Mouse (Mus musculus) intestine, embryonic 14.5 days (tissue): ENCODE data around the gene Trappc13. TPM values are rescaled to one million over a fixed set of nuclear protein-coding genes. Genes with fewer than 3 reads are reported as not detected.
"Not testable (repeated sequence)": the region's sequence is repeated elsewhere in the genome, so short reads cannot be mapped to it uniquely, and the experiment has no call there.

ENCODE experiments used
- ATAC-seq: fragments of 200-750 bp; cut with Nextera tagmentation; replicated peaks from 2 replicates; pipeline ENCODE4 v1.8.0; 2017; ENCODE audit warnings: low read depth, moderate number of reproducible peaks, moderate TSS enrichment, moderate library complexity; ENCODE audit not compliant: low FRiP score, low TSS enrichment
- DNase-seq: peaks from one replicate; pipeline ENCODE4 v3.0.0-alpha.2; 2018; ENCODE audit warnings: low spot score
- H3K27ac ChIP-seq: fragments of 300-500 bp; sonication (generic); 2 replicates; pipeline ENCODE4 v1.5.1; 2014; ENCODE audit warnings: low read depth, mild to moderate bottlenecking, control low read depth
- H3K27me3 ChIP-seq: fragments of 300-500 bp; sonication (generic); replicated peaks from 2 replicates; pipeline ENCODE4 v1.6.1; 2014; ENCODE audit warnings: low read length, control low read depth; ENCODE audit not compliant: control insufficient read depth, insufficient read depth
- H3K36me3 ChIP-seq: fragments of 300-500 bp; sonication (generic); 2 replicates; pipeline ENCODE4 v1.6.1; 2014; ENCODE audit warnings: low read length, control low read depth; ENCODE audit not compliant: control insufficient read depth, insufficient read depth
- H3K4me1 ChIP-seq: fragments of 300-500 bp; sonication (generic); replicated peaks from 2 replicates; pipeline ENCODE4 v1.6.1; 2014; ENCODE audit warnings: low read length, control low read depth, mixed read lengths; ENCODE audit not compliant: control insufficient read depth, insufficient read depth
- H3K4me2 ChIP-seq: fragments of 300-500 bp; sonication (generic); 2 replicates; pipeline ENCODE4 v1.6.1; 2014; ENCODE audit warnings: low read length
- H3K4me3 ChIP-seq: fragments of 300-500 bp; sonication (generic); 2 replicates; pipeline ENCODE4 v1.5.1; 2014; ENCODE audit warnings: low read depth, low read length, control low read depth, mixed read lengths
- H3K9ac ChIP-seq: fragments of 300-500 bp; sonication (generic); 2 replicates; pipeline ENCODE4 v1.6.1; 2014; ENCODE audit warnings: mild to moderate bottlenecking, low read length
- H3K9me3 ChIP-seq: fragments of 300-500 bp; sonication (generic); 2 replicates; pipeline ENCODE4 v1.6.1; 2016; ENCODE audit warnings: low read length, control low read depth; ENCODE audit not compliant: control insufficient read depth
- WGBS: fragments of 180-500 bp; shearing (Covaris S2); extraction: QIAGEN DNeasy Blood & Tissue Kit; methylation state at CpG from one replicate; pipeline ENCODE4 v1.1.7; 2014; 5-methylcytosine and 5-hydroxymethylcytosine counted together
- polyA plus RNA-seq: library from polyadenylated mRNA; unstranded; fragments of >200 nt; fragmentation: Nextera tagmentation; extraction: Ambion mirVana; gene quantifications from 2 replicates; pipeline ENCODE4 v1.2.1, GENCODE M21; 2014

Trappc13 gene
- 56.0 and 59.8 TPM in 2 replicates for polyA plus RNA-seq

- peaks cover 15% of the 10 kb centered on the region for H3K36me3 ChIP-seq
- DNase-seq (peak; percentile 93), ATAC-seq (peak; percentile 87)
- H3K9ac ChIP-seq = peak within 1 kb of the TSS; percentile 77
- no peaks in the 10 kb centered on the region for H3K9me3 ChIP-seq
- H3K4me2 ChIP-seq = peak within 1 kb of the TSS; percentile 74
- peaks cover 14% of the 10 kb centered on the region for H3K4me1 ChIP-seq
- H3K4me3 ChIP-seq = peak within 1 kb of the TSS; percentile 73
- H3K27ac ChIP-seq = peak within 1 kb of the TSS; percentile 79
- no peaks in the 10 kb centered on the region for H3K27me3 ChIP-seq
- under 1% methylated on average over 32 of the region's 32 CpGs for WGBS
Observed at GRCm38 (mm10) chr13:104177796-104178649, at the start of gene Trappc13. Gene Trappc13, minus strand, starts transcription at chr13:104178469.

- 53% methylated on average over 3 of the region's 3 CpGs for WGBS
- Histone ChIP-seq H3K4me1 (peaks cover 10% of the 10 kb centered on the region), H3K27ac (no peak overlapping the region), H3K4me3 (peak overlapping the region; percentile 88), H3K36me3 (peaks cover 10% of the 10 kb centered on the region), H3K27me3 (no peaks in the 10 kb centered on the region), H3K4me2 (peak overlapping the region; percentile 81), H3K9ac (peak overlapping the region; percentile 90), H3K9me3 (no peaks in the 10 kb centered on the region)
- DNase-seq (no peak), ATAC-seq (no peak)
Observed at GRCm38 (mm10) chr13:104227478-104227877, 49.2 kb upstream of the Trappc13 start.

- Histone ChIP-seq H3K9me3 (no peaks in the 10 kb centered on the region), H3K4me2 (no peak overlapping the region), H3K27ac (no peak overlapping the region), H3K36me3 (peaks cover 63% of the 10 kb centered on the region), H3K9ac (no peak overlapping the region), H3K27me3 (no peaks in the 10 kb centered on the region), H3K4me3 (no peak overlapping the region), H3K4me1 (no peaks in the 10 kb centered on the region)
- no peak for DNase-seq
- no peak for ATAC-seq
- 58% methylated on average over 1 of the region's 1 CpGs for WGBS
Observed at GRCm38 (mm10) chr13:104204313-104204712, 26.0 kb upstream of the Trappc13 start.

GRCm38 (mm10) chr13:104195891-104196290 lies 17.6 kb upstream of the Trappc13 start:
- H3K4me1 ChIP-seq, ATAC-seq, H3K4me2 ChIP-seq, H3K4me3 ChIP-seq, DNase-seq, H3K9me3 ChIP-seq, H3K9ac ChIP-seq, H3K27me3 ChIP-seq, H3K27ac ChIP-seq: not testable (repeated sequence)
- H3K36me3 ChIP-seq = peaks cover 46% of the 10 kb centered on the region

GRCm38 (mm10) chr13:104187357-104187756 lies 9.1 kb upstream of the Trappc13 start:
- Histone ChIP-seq H3K4me3 (no peak overlapping the region), H3K27ac (no peak overlapping the region), H3K36me3 (peaks cover 63% of the 10 kb centered on the region), H3K4me1 (no peaks in the 10 kb centered on the region), H3K4me2 (no peak overlapping the region), H3K27me3 (no peaks in the 10 kb centered on the region), H3K9me3 (no peaks in the 10 kb centered on the region), H3K9ac (no peak overlapping the region)
- DNase-seq (no peak), ATAC-seq (no peak)
- WGBS = 84% methylated on average over 4 of the region's 4 CpGs

- H3K36me3 ChIP-seq = peaks cover 23% of the 10 kb centered on the region
- WGBS = 19% methylated on average over 13 of the region's 13 CpGs
- no peak overlapping the region for H3K27ac ChIP-seq
- H3K9ac ChIP-seq = peak overlapping the region; percentile 77
- H3K4me1 ChIP-seq = peaks cover 14% of the 10 kb centered on the region
- H3K27me3 ChIP-seq = no peaks in the 10 kb centered on the region
- no peaks in the 10 kb centered on the region for H3K9me3 ChIP-seq
- peak overlapping the region; percentile 73 for H3K4me3 ChIP-seq
- ATAC-seq (no peak), DNase-seq (no peak)
- H3K4me2 ChIP-seq = peak overlapping the region; percentile 64
Observed at GRCm38 (mm10) chr13:104179176-104179888, 1.1 kb upstream of the Trappc13 start.

- Histone ChIP-seq H3K9me3 (no peaks in the 10 kb centered on the region), H3K4me1 (peaks cover 14% of the 10 kb centered on the region), H3K27ac (peak within 1 kb of the TSS; percentile 79), H3K4me2 (peak within 1 kb of the TSS; percentile 74), H3K36me3 (peaks cover 16% of the 10 kb centered on the region), H3K27me3 (no peaks in the 10 kb centered on the region), H3K9ac (peak within 1 kb of the TSS; percentile 77), H3K4me3 (peak within 1 kb of the TSS; percentile 73)
- ATAC-seq (peak; percentile 97), DNase-seq (peak; percentile 91)
- under 1% methylated on average over 38 of the region's 38 CpGs for WGBS
Observed at GRCm38 (mm10) chr13:104178650-104179121, 417 bp upstream of the Trappc13 start, which contains the start of gene Trim23. Gene Trim23, plus strand, starts transcription at chr13:104178797.

GRCm38 (mm10) chr13:104176874-104177273 lies 1.4 kb downstream of the Trappc13 start:
- Histone ChIP-seq H3K4me1 (peaks cover 14% of the 10 kb centered on the region), H3K9me3 (no peaks in the 10 kb centered on the region), H3K27ac (no peak overlapping the region), H3K4me2 (peak overlapping the region; percentile 74), H3K27me3 (no peaks in the 10 kb centered on the region), H3K9ac (peak overlapping the region; percentile 39), H3K4me3 (peak overlapping the region; percentile 73), H3K36me3 (peaks cover 11% of the 10 kb centered on the region)
- ATAC-seq = no peak
- DNase-seq = no peak
- 65% methylated on average over 3 of the region's 3 CpGs for WGBS
